Mouse (Mus musculus) liver, embryonic 14.5 days (tissue): ENCODE results near the gene Siae.

Experiments used
- CTCF ChIP-seq: IDR thresholded peaks from 2 replicates; pipeline ENCODE4 v1.5.1; 2016; ENCODE audit warnings: antibody characterized with exemption, low read depth, control low read depth
- EP300 ChIP-seq: IDR thresholded peaks from 2 replicates; pipeline ENCODE4 v1.6.1; 2016; ENCODE audit warnings: antibody characterized with exemption, low read depth

- TF ChIP-seq CTCF = no peak
- TF ChIP-seq EP300 = no peak
Observed at GRCm38 (mm10) chr9:37567892-37568604, 12.6 kb downstream of the Siae start.
